8 mouse cellular contexts compared by ENCODE assay signal in genomic region chr10:128703895-128704294, GRCm38 (mm10). TPM values are rescaled to one million over a fixed set of nuclear protein-coding genes. Genes with fewer than 3 reads are reported as not detected.
DNase-seq lines count a peak whose midpoint lies in the region; ATAC-seq and TF ChIP-seq lines count a peak whose summit lies in the region.

Gene Pmel, plus strand, starts transcription at chr10:128704195.

- DNase-seq in lung, embryonic 14.5 days, result no peak
- no peak for DNase-seq in lung, adult 18-20 months
- no peak for DNase-seq in frontal cortex, postnatal 10 days (ENCODE audit: low spot score in 2 of 2)
- DNase-seq in kidney, adult 11 months, result no peak
- DNase-seq in natural killer cell, adult 2 months (ENCODE audit: low spot score in 2 of 2), result no peak

- TF ChIP-seq POLR2A in embryonic fibroblast, embryonic 13.5 days (IDR thresholded peaks at IDR 0.05; ENCODE audit: low read depth, low read length), result no peak
- no peak for TF ChIP-seq POLR2A in small intestine, adult 2 months (IDR thresholded peaks at IDR 0.05; ENCODE audit: low read depth, low read length)

- peak within 1 kb of the TSS; percentile 88 for H3K9ac ChIP-seq in lung, embryonic 14.5 days
- peak within 1 kb of the TSS; percentile 79 for H3K9ac ChIP-seq in limb, embryonic 12.5 days (replicated peaks)

- peaks cover 45% of the 10 kb centered on the region for H3K36me3 ChIP-seq in lung, embryonic 14.5 days (ENCODE audit: insufficient read depth)
- H3K36me3 ChIP-seq in limb, embryonic 12.5 days, result peaks cover 47% of the 10 kb centered on the region
- 0 out of 2 replicates have a peak, but pooled peaks cover 1% of the 10 kb centered on the region for H3K36me3 ChIP-seq in small intestine, adult 2 months (ENCODE audit: control insufficient read depth, insufficient read depth, low read length)

- no peak for ATAC-seq in lung, embryonic 14.5 days (ENCODE audit: insufficient read depth)
- ATAC-seq in limb, embryonic 12.5 days (ENCODE audit: insufficient number of reproducible peaks, insufficient read depth, low FRiP score, low TSS enrichment, low read depth), result no peak

- H3K27ac ChIP-seq in lung, embryonic 14.5 days (ENCODE audit: low read depth), result peak within 1 kb of the TSS; percentile 99
- peak within 1 kb of the TSS; percentile 64 for H3K27ac ChIP-seq in embryonic fibroblast, embryonic 13.5 days (ENCODE audit: insufficient read depth, low read length)
- peak within 1 kb of the TSS; percentile 97 for H3K27ac ChIP-seq in limb, embryonic 12.5 days
- H3K27ac ChIP-seq in small intestine, adult 2 months (ENCODE audit: insufficient read depth, low read depth, low read length), result peak within 1 kb of the TSS; percentile 82

- 5% methylated on average over 4 of the region's 4 CpGs for WGBS in lung, embryonic 14.5 days
- 14% methylated on average over 4 of the region's 4 CpGs for WGBS in limb, embryonic 12.5 days
- 19% methylated on average over 4 of the region's 4 CpGs for WGBS in small intestine, adult 2 months

- H3K4me3 ChIP-seq in lung, embryonic 14.5 days (ENCODE audit: low read depth, low read length), result peak within 1 kb of the TSS; percentile 83
- H3K4me3 ChIP-seq in embryonic fibroblast, embryonic 13.5 days (ENCODE audit: insufficient read depth, low read length), result peak within 1 kb of the TSS; percentile 77
- H3K4me3 ChIP-seq in limb, embryonic 12.5 days (replicated peaks), result peak within 1 kb of the TSS; percentile 77
- H3K4me3 ChIP-seq in small intestine, adult 2 months (ENCODE audit: low read depth, low read length), result peak within 1 kb of the TSS; percentile 99

- H3K4me1 ChIP-seq in lung, embryonic 14.5 days (ENCODE audit: insufficient read depth), result peaks cover 3% of the 10 kb centered on the region; the same call in 1 of the 2 replicates
- H3K4me1 ChIP-seq in embryonic fibroblast, embryonic 13.5 days (ENCODE audit: control insufficient read depth, insufficient read depth, low read length), result no peaks in the 10 kb centered on the region
- peaks cover 22% of the 10 kb centered on the region for H3K4me1 ChIP-seq in limb, embryonic 12.5 days (replicated peaks)
- peaks cover 3% of the 10 kb centered on the region; the same call in 1 of the 2 replicates for H3K4me1 ChIP-seq in small intestine, adult 2 months (ENCODE audit: control insufficient read depth, insufficient read depth, insufficient read length, low read length)

- H3K9me3 ChIP-seq in lung, embryonic 14.5 days (ENCODE audit: low read depth, low read length), result no peaks in the 10 kb centered on the region
- no peaks in the 10 kb centered on the region for H3K9me3 ChIP-seq in limb, embryonic 12.5 days

- peak within 1 kb of the TSS; percentile 62 for H3K4me2 ChIP-seq in lung, embryonic 14.5 days
- peak within 1 kb of the TSS; percentile 87 for H3K4me2 ChIP-seq in limb, embryonic 12.5 days

- no peak for TF ChIP-seq CTCF in lung, embryonic 14.5 days (IDR thresholded peaks at IDR 0.05; ENCODE audit: low read depth)
- TF ChIP-seq CTCF in embryonic fibroblast, embryonic 13.5 days (IDR thresholded peaks at IDR 0.05; ENCODE audit: borderline replicate concordance, insufficient read depth, low read length), result no peak
- no peak for TF ChIP-seq CTCF in small intestine, adult 2 months (IDR thresholded peaks at IDR 0.05; ENCODE audit: extremely low read depth, insufficient read length, insufficient replicate concordance, low read depth, low read length)

- H3K27me3 ChIP-seq in lung, embryonic 14.5 days (ENCODE audit: insufficient read depth, low read length), result no peaks in the 10 kb centered on the region
- no peaks in the 10 kb centered on the region for H3K27me3 ChIP-seq in limb, embryonic 12.5 days
- H3K27me3 ChIP-seq in small intestine, adult 2 months (ENCODE audit: control insufficient read depth, insufficient read depth, low read length), result no peaks in the 10 kb centered on the region

RNA-seq across cellular contexts. Expression of gene Pmel, which starts in this region (rescaled TPM):
- 1.4 TPM in 2 replicates for polyA plus RNA-seq in lung, embryonic 14.5 days (2014; fragmentation: Nextera tagmentation; extraction: Ambion mirVana)
- 0.68 and 0.87 TPM in 2 replicates for polyA plus RNA-seq in embryonic fibroblast, embryonic 13.5 days (2011; ENCODE audit: insufficient read length, low read depth, missing spikeins)
- polyA plus RNA-seq in limb, embryonic 12.5 days (2016; fragmentation: Nextera tagmentation; extraction: Ambion mirVana), result 0.71 and 1.2 TPM in 2 replicates
- polyA plus RNA-seq in small intestine, adult 2 months (2012; rRNA removed), result 1.4 and 2.1 TPM in 2 replicates
